Comparison of ENCODE assay signal across 8 mouse cellular contexts in genomic region chr11:51289564-51290041, GRCm38 (mm10). TPM values are rescaled to one million over a fixed set of nuclear protein-coding genes. Genes with fewer than 3 reads are reported as not detected.
DNase-seq lines count a peak whose midpoint lies in the region; ATAC-seq and TF ChIP-seq lines count a peak whose summit lies in the region.

Col23a1 (plus strand) TSS chr11:51289920.

- H3K4me3 ChIP-seq in cortical plate, adult 2 months (ENCODE audit: insufficient read depth, low read length) = peak within 1 kb of the TSS; percentile 3
- H3K4me3 ChIP-seq in hindbrain, postnatal 0 days (ENCODE audit: low read length) = peak within 1 kb of the TSS; percentile 61
- H3K4me3 ChIP-seq in left cerebral cortex, adult 2 months = peak within 1 kb of the TSS; percentile 51
- H3K4me3 ChIP-seq in macrophage (ENCODE audit: inconsistent target) = peak within 1 kb of the TSS; percentile 5; the same call in 1 of the 2 replicates

- H3K27ac ChIP-seq in cortical plate, adult 2 months (ENCODE audit: insufficient read depth, low read length) = no peak within 1 kb of the TSS
- 0 out of 2 replicates have a peak within 1 kb of the TSS, but pooled peaks have one; percentile 45 for H3K27ac ChIP-seq in hindbrain, postnatal 0 days
- no peak within 1 kb of the TSS for H3K27ac ChIP-seq in left cerebral cortex, adult 2 months
- H3K27ac ChIP-seq in macrophage = no peak within 1 kb of the TSS

- intact Hi-C loops in left cerebral cortex, adult 2 months (cut with DNase I) = loop anchor here (1.0 to 5.0 kb wide), 5 partner anchors 158 to 393 kb away; no protein-coding TSS in a partner anchor

- peak within 1 kb of the TSS; percentile 50 for H3K9ac ChIP-seq in hindbrain, postnatal 0 days (replicated peaks; ENCODE audit: low read length)

- WGBS in hindbrain, postnatal 0 days = 4% methylated on average over 34 of the region's 38 CpGs
- 0% methylated on average over 30 of the region's 38 CpGs for WGBS in macrophage (ENCODE audit: missing documents)

- no peaks in the 10 kb centered on the region for H3K79me2 ChIP-seq in macrophage (ENCODE audit: inconsistent target)

- H3K4me2 ChIP-seq in hindbrain, postnatal 0 days (ENCODE audit: low read depth, low read length) = peak within 1 kb of the TSS; percentile 93

- H3K36me3 ChIP-seq in hindbrain, postnatal 0 days (ENCODE audit: insufficient read depth, low read length) = no peaks in the 10 kb centered on the region
- no peaks in the 10 kb centered on the region for H3K36me3 ChIP-seq in macrophage (ENCODE audit: inconsistent target)

- peak; percentile 67 for DNase-seq in adrenal gland, adult 8-10 months
- DNase-seq in gastrocnemius, postnatal 10 days = peak; percentile 76
- DNase-seq in hindbrain, postnatal 0 days (ENCODE audit: low spot score) = peak; percentile 93
- peak; percentile 68 to 69 for DNase-seq in left cerebral cortex, adult 2 months (ENCODE audit: extremely low spot score in 1 of 2, low spot score in 2 of 2)
- peak; percentile 74 to 83 for DNase-seq in right cerebral cortex, postnatal 10 days (ENCODE audit: low spot score in 2 of 2)
- peak; percentile 64 to 79 for DNase-seq in urinary bladder, postnatal 4 days (ENCODE audit: low spot score in 2 of 2)

- H3K9me3 ChIP-seq in hindbrain, postnatal 0 days (ENCODE audit: low read length) = no peaks in the 10 kb centered on the region

- peak; percentile 89 for ATAC-seq in hindbrain, postnatal 0 days

- no peak for TF ChIP-seq POLR2A in cortical plate, adult 2 months (IDR thresholded peaks at IDR 0.05; ENCODE audit: extremely low read depth, insufficient read depth, low read length)

- no peaks in the 10 kb centered on the region for H3K27me3 ChIP-seq in hindbrain, postnatal 0 days (ENCODE audit: insufficient read depth, low read length)

- peak; percentile 78 for TF ChIP-seq CTCF in cortical plate, adult 2 months (IDR thresholded peaks at IDR 0.05; ENCODE audit: extremely low read depth, insufficient read depth, low read length)
- TF ChIP-seq CTCF in hindbrain, postnatal 0 days (IDR thresholded peaks at IDR 0.05; ENCODE audit: low read depth) = peak; percentile 93
- TF ChIP-seq CTCF in left cerebral cortex, adult 2 months (IDR thresholded peaks at IDR 0.05) = peak; percentile 90

- H3K4me1 ChIP-seq in cortical plate, adult 2 months (ENCODE audit: control insufficient read depth, insufficient read depth, low read length) = no peaks in the 10 kb centered on the region
- H3K4me1 ChIP-seq in hindbrain, postnatal 0 days (ENCODE audit: insufficient read depth, low read length) = peaks cover 4% of the 10 kb centered on the region; the same call in 1 of the 2 replicates

RNA-seq across cellular contexts. Expression of gene Col23a1, which starts in this region (rescaled TPM):
- total RNA-seq in adrenal gland, adult 8-10 months (2022) = 10 to 100 TPM in 2 of 4 experiments, 1 to 10 TPM in 2; 2.3 to 14.3 (median 6.9) TPM
- polyA plus RNA-seq in cortical plate, adult 2 months (2012; rRNA removed) = 7.2 and 7.3 TPM in 2 replicates
- 10 to 100 TPM; 12.0 to 15.2 TPM for total RNA-seq in gastrocnemius, postnatal 10 days (2021)
- 17.7 and 20.7 TPM in 2 replicates for total RNA-seq in hindbrain, postnatal 0 days (2014; rRNA removed)
- 8.2 and 9.5 TPM in 2 replicates for polyA plus RNA-seq in hindbrain, postnatal 0 days (2015; fragmentation: Nextera tagmentation; extraction: Ambion mirVana)
- total RNA-seq in left cerebral cortex, adult 2 months (2021) = 10 to 100 TPM; 11.1 to 11.3 TPM
- total RNA-seq in macrophage (2018; cell fraction: chromatin; rRNA removed) = under 1 TPM in 20 of 26 experiments, not detected in 6; 0.12 to 0.82 (median 0.39) TPM
- under 1 TPM; 0.08 to 0.90 (median 0.43) TPM for total RNA-seq in macrophage (2018; cell fraction: cytosol; rRNA removed)
- total RNA-seq in macrophage (2018; cell fraction: nucleus; rRNA removed) = 1 to 10 TPM in 3 of 26 experiments, under 1 TPM in 23; 0.11 to 1.4 (median 0.38) TPM
- polyA plus RNA-seq in macrophage (2018) = 0.21 to 0.40 TPM (median 0.35 TPM) in 3 replicates

Comparison
In these comparisons a context has a peak if more than half of its experiments do, and no peak if none do; other contexts are left out.
1. H3K4me3 ChIP-seq: peak in every context shown above with its lines; median percentile 61 in hindbrain, postnatal 0 days; 51 in left cerebral cortex, adult 2 months; 5 in macrophage; 3 in cortical plate, adult 2 months.